Comparison of ENCODE assay signal across 27 mouse cellular contexts in the genomic region with DNA sequence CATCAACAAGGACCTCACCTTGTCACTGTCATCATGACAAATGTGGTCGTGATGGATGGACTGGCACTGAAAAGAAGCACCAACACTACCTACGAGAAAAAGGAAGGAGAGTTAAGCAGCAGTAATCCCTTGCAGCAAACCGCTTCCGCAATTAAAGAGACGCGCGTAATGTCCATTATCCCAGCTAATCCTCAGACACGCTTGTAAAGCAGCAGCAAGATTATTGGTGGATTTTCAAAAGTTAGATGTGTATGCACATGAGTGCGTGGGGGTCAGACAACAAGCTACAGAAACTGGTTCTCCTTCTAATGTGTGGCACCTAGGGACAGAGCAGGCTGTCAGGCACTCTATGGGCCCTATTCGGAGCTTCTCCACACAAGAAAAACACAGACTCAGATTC. TPM values are rescaled to one million over a fixed set of nuclear protein-coding genes. Genes with fewer than 3 reads are reported as not detected.
DNase-seq lines count a peak whose midpoint lies in the region; ATAC-seq and TF ChIP-seq lines count a peak whose summit lies in the region.
"Had no signal": no experiment of that assay in that cellular context is flagged by ENCODE, and none has a peak within 500 bp of the region (broad histone marks: within the 10 kb centered on the region; RNA-seq: fewer than 3 reads in every experiment).

No protein-coding gene starts in this region.

- H3K4me3 ChIP-seq in hindbrain, postnatal 0 days (ENCODE audit: low read length), result no peak overlapping the region
- no peak overlapping the region for H3K4me3 ChIP-seq in hindbrain, embryonic 16.5 days (ENCODE audit: low read length)
- H3K4me3 ChIP-seq in neural tube, embryonic 15.5 days (replicated peaks), result no peak overlapping the region
- H3K4me3 ChIP-seq: embryonic facial prominence, embryonic 10.5 days; embryonic facial prominence, embryonic 13.5 days; erythroblast, embryonic 14.5 days; forebrain, embryonic 10.5 days; forebrain, embryonic 13.5 days; hindbrain, embryonic 12.5 days; hindbrain, embryonic 15.5 days had no signal

- no peaks in the 10 kb centered on the region for H3K9me3 ChIP-seq in hindbrain, postnatal 0 days (ENCODE audit: low read length)
- no peaks in the 10 kb centered on the region for H3K9me3 ChIP-seq in hindbrain, embryonic 16.5 days (ENCODE audit: control insufficient read depth, low read length)
- H3K9me3 ChIP-seq in neural tube, embryonic 15.5 days (replicated peaks), result no peaks in the 10 kb centered on the region
- H3K9me3 ChIP-seq: embryonic facial prominence, embryonic 10.5 days; embryonic facial prominence, embryonic 13.5 days; forebrain, embryonic 10.5 days; forebrain, embryonic 13.5 days; hindbrain, embryonic 12.5 days; hindbrain, embryonic 15.5 days had no signal

- H3K27ac ChIP-seq in hindbrain, postnatal 0 days, result no peak overlapping the region
- no peak overlapping the region for H3K27ac ChIP-seq in hindbrain, embryonic 16.5 days (ENCODE audit: low read depth, low read length)
- no peak overlapping the region for H3K27ac ChIP-seq in neural tube, embryonic 15.5 days (replicated peaks)
- H3K27ac ChIP-seq: embryonic facial prominence, embryonic 10.5 days; embryonic facial prominence, embryonic 13.5 days; forebrain, embryonic 10.5 days; forebrain, embryonic 13.5 days; hindbrain, embryonic 12.5 days; hindbrain, embryonic 15.5 days had no signal

- no peak overlapping the region for H3K4me2 ChIP-seq in hindbrain, postnatal 0 days (ENCODE audit: low read depth, low read length)
- no peak overlapping the region for H3K4me2 ChIP-seq in hindbrain, embryonic 16.5 days (ENCODE audit: low read length)
- no peak overlapping the region for H3K4me2 ChIP-seq in neural tube, embryonic 15.5 days
- H3K4me2 ChIP-seq: embryonic facial prominence, embryonic 13.5 days; forebrain, embryonic 13.5 days; heart, embryonic 11.5 days; hindbrain, embryonic 12.5 days; hindbrain, embryonic 15.5 days had no signal

- 59% methylated on average over 10 of the region's 10 CpGs for WGBS in hindbrain, postnatal 0 days
- WGBS in hindbrain, embryonic 16.5 days, result 70% methylated on average over 10 of the region's 10 CpGs
- 66% methylated on average over 10 of the region's 10 CpGs for WGBS in neural tube, embryonic 15.5 days

- no peak overlapping the region for H3K9ac ChIP-seq in hindbrain, postnatal 0 days (replicated peaks; ENCODE audit: low read length)
- H3K9ac ChIP-seq in hindbrain, embryonic 16.5 days (ENCODE audit: low read depth, low read length), result no peak overlapping the region
- no peak overlapping the region for H3K9ac ChIP-seq in neural tube, embryonic 15.5 days (replicated peaks)
- H3K9ac ChIP-seq: embryonic facial prominence, embryonic 13.5 days; forebrain, embryonic 13.5 days; hindbrain, embryonic 12.5 days; hindbrain, embryonic 15.5 days had no signal

- ATAC-seq in hindbrain, postnatal 0 days, result no peak
- no peak for ATAC-seq in hindbrain, embryonic 16.5 days
- ATAC-seq in neural tube, embryonic 15.5 days (ENCODE audit: low FRiP score), result no peak
- ATAC-seq: activated CD4-positive, CD25-positive, alpha-beta regulatory T cell, adult 4 months; forebrain, embryonic 13.5 days; forebrain, embryonic 16.5 days had no signal

- no peaks in the 10 kb centered on the region for H3K27me3 ChIP-seq in hindbrain, postnatal 0 days (ENCODE audit: insufficient read depth, low read length)
- H3K27me3 ChIP-seq in hindbrain, embryonic 16.5 days (replicated peaks; ENCODE audit: control insufficient read depth, insufficient read depth, low read length), result no peaks in the 10 kb centered on the region
- no peaks in the 10 kb centered on the region for H3K27me3 ChIP-seq in neural tube, embryonic 15.5 days (replicated peaks)
- H3K27me3 ChIP-seq: embryonic facial prominence, embryonic 13.5 days; forebrain, embryonic 13.5 days; hindbrain, embryonic 12.5 days; hindbrain, embryonic 15.5 days had no signal

- H3K4me1 ChIP-seq in hindbrain, postnatal 0 days (ENCODE audit: insufficient read depth, low read length), result no peaks in the 10 kb centered on the region
- no peaks in the 10 kb centered on the region for H3K4me1 ChIP-seq in hindbrain, embryonic 16.5 days (ENCODE audit: control insufficient read depth, insufficient read depth, low read depth, low read length)
- no peaks in the 10 kb centered on the region for H3K4me1 ChIP-seq in neural tube, embryonic 15.5 days
- H3K4me1 ChIP-seq: embryonic facial prominence, embryonic 13.5 days; hindbrain, embryonic 12.5 days; hindbrain, embryonic 15.5 days had no signal

- no peaks in the 10 kb centered on the region for H3K36me3 ChIP-seq in hindbrain, postnatal 0 days (ENCODE audit: insufficient read depth, low read length)
- no peaks in the 10 kb centered on the region for H3K36me3 ChIP-seq in hindbrain, embryonic 16.5 days (ENCODE audit: control insufficient read depth, insufficient read depth, low read length)
- H3K36me3 ChIP-seq in neural tube, embryonic 15.5 days, result no peaks in the 10 kb centered on the region
- H3K36me3 ChIP-seq: embryonic facial prominence, embryonic 10.5 days; embryonic facial prominence, embryonic 13.5 days; forebrain, embryonic 10.5 days; hindbrain, embryonic 15.5 days had no signal

- no peak for TF ChIP-seq CTCF in hindbrain, postnatal 0 days (IDR thresholded peaks at IDR 0.05; ENCODE audit: low read depth)

- DNase-seq in hindbrain, postnatal 0 days (ENCODE audit: low spot score), result peak; percentile 11
- DNase-seq in right cerebral cortex, postnatal 10 days (ENCODE audit: low spot score in 2 of 2), result peak; percentile 36 to 43
- no peak for DNase-seq in right cerebral cortex, postnatal 4 days
- DNase-seq in fat pad, adult 2 months (ENCODE audit: extremely low read depth, low read depth, low spot score), result peak; percentile 52
- DNase-seq in retina, postnatal 7 days (ENCODE audit: low read depth, low spot score), result peak; percentile 54
- DNase-seq in neural tube, embryonic 10.5 days (ENCODE audit: extremely low spot score, low spot score), result no peak
- DNase-seq: adrenal gland, adult 8-10 months; adrenal gland, postnatal 25 days; cerebellum, adult 11 months; cerebellum, adult 2 months; cerebellum, adult 9-11 months; cerebellum, postnatal 25 days; embryo, embryonic 11 days; gastrocnemius, postnatal 10 days; gastrocnemius, postnatal 36 days had no signal

RNA-seq across cellular contexts. Expression of gene Rnf38, which starts 46.2 kb away (rescaled TPM):
- total RNA-seq in hindbrain, postnatal 0 days (2014; rRNA removed), result 82.3 and 96.3 TPM in 2 replicates
- 14.1 and 15.6 TPM in 2 replicates for polyA plus RNA-seq in hindbrain, postnatal 0 days (2015; fragmentation: Nextera tagmentation; extraction: Ambion mirVana)
- 20.9 and 28.3 TPM in 2 replicates for polyA plus RNA-seq in hindbrain, embryonic 16.5 days (2015; fragmentation: Nextera tagmentation; extraction: Ambion mirVana)
- 21.8 and 23.4 TPM in 2 replicates for polyA plus RNA-seq in neural tube, embryonic 15.5 days (2015; fragmentation: Nextera tagmentation; extraction: Ambion mirVana)

Comparison
In these comparisons a context has a peak if more than half of its experiments do, and no peak if none do; other contexts are left out.
1. DNase-seq: peak in hindbrain, postnatal 0 days (single experiment), right cerebral cortex, postnatal 10 days (2 of 2), fat pad, adult 2 months (single experiment) and retina, postnatal 7 days (single experiment); none in right cerebral cortex, postnatal 4 days (single experiment) and neural tube, embryonic 10.5 days (single experiment).